In genomic region chr1:187763451-187763755, GRCm38 (mm10) we compare ENCODE assay signal across 24 mouse cellular contexts.
DNase-seq lines count a peak whose midpoint lies in the region; ATAC-seq and TF ChIP-seq lines count a peak whose summit lies in the region.
"Had no signal": no experiment of that assay in that cellular context is flagged by ENCODE, and none has a peak within 500 bp of the region (broad histone marks: within the 10 kb centered on the region; RNA-seq: fewer than 3 reads in every experiment).

No protein-coding gene starts in this region.

- H3K27me3 ChIP-seq in liver, adult 2 months (ENCODE audit: control insufficient read depth, insufficient read depth, low read length) = no peaks in the 10 kb centered on the region
- no peaks in the 10 kb centered on the region for H3K27me3 ChIP-seq in liver, embryonic 12.5 days (replicated peaks)
- H3K27me3 ChIP-seq: embryonic facial prominence, embryonic 12.5 days; embryonic facial prominence, embryonic 15.5 days; heart, embryonic 12.5 days; heart, embryonic 15.5 days had no signal

- TF ChIP-seq CTCF in liver, adult 2 months (IDR thresholded peaks at IDR 0.05; ENCODE audit: low read depth, low read length) = no peak

- no peak overlapping the region for H3K4me2 ChIP-seq in liver, embryonic 12.5 days
- H3K4me2 ChIP-seq: embryonic facial prominence, embryonic 12.5 days; embryonic facial prominence, embryonic 15.5 days; heart, embryonic 12.5 days; heart, embryonic 15.5 days; hindbrain, embryonic 14.5 days had no signal

- H3K9me3 ChIP-seq in liver, embryonic 12.5 days (replicated peaks) = no peaks in the 10 kb centered on the region
- H3K9me3 ChIP-seq: embryonic facial prominence, embryonic 12.5 days; embryonic facial prominence, embryonic 15.5 days; heart, embryonic 12.5 days; heart, embryonic 15.5 days had no signal

- peak; percentile 77 for DNase-seq in kidney, adult 9 months
- no peak for DNase-seq in kidney, postnatal 10 days
- DNase-seq in liver, adult 2 months (ENCODE audit: extremely low read depth, low read depth, low spot score) = no peak
- peak; percentile 12 for DNase-seq in Muller cell, postnatal 12 days (ENCODE audit: inconsistent ontology term)
- DNase-seq: adrenal gland, adult 8-10 months; adrenal gland, postnatal 25 days; cerebellum, adult 11 months; cerebellum, adult 2 months; cerebellum, adult 9-11 months; cerebellum, postnatal 25 days; forebrain, postnatal 0 days; gastrocnemius, adult 2 months; gastrocnemius, postnatal 14 days had no signal

- WGBS in liver, adult 2 months = 26% methylated on average over 4 of the region's 4 CpGs
- 58% methylated on average over 4 of the region's 4 CpGs for whole genome bisulfite sequencing in liver, embryonic 12.5 days (ENCODE audit: insufficient replicate concordance)

- H3K36me3 ChIP-seq in liver, adult 2 months (ENCODE audit: control insufficient read depth, insufficient read depth, low read length) = no peaks in the 10 kb centered on the region
- H3K36me3 ChIP-seq in liver, embryonic 12.5 days = no peaks in the 10 kb centered on the region
- H3K36me3 ChIP-seq: embryonic facial prominence, embryonic 12.5 days; embryonic facial prominence, embryonic 15.5 days; heart, embryonic 12.5 days; heart, embryonic 15.5 days had no signal

- no peaks in the 10 kb centered on the region for H3K79me2 ChIP-seq in liver, adult 2 months (ENCODE audit: control insufficient read depth, insufficient read depth, low read length)

- no peak overlapping the region for H3K9ac ChIP-seq in liver, adult 2 months (ENCODE audit: low read depth, low read length)
- no peak overlapping the region for H3K9ac ChIP-seq in liver, embryonic 12.5 days
- H3K9ac ChIP-seq: embryonic facial prominence, embryonic 12.5 days; embryonic facial prominence, embryonic 15.5 days; forebrain, postnatal 0 days; heart, embryonic 12.5 days; heart, embryonic 15.5 days; hindbrain, embryonic 14.5 days had no signal

- no peak overlapping the region for H3K4me3 ChIP-seq in liver, adult 2 months (ENCODE audit: insufficient read depth, low read depth, low read length)
- H3K4me3 ChIP-seq in liver, embryonic 12.5 days = no peak overlapping the region
- no peak overlapping the region for H3K4me3 ChIP-seq in brown adipose tissue, adult 24 weeks (ENCODE audit: insufficient read depth, low read depth, low read length)
- H3K4me3 ChIP-seq: embryonic facial prominence, embryonic 12.5 days; embryonic facial prominence, embryonic 15.5 days; gastrocnemius, adult 2 months; heart, embryonic 12.5 days; heart, embryonic 15.5 days had no signal

- 0 out of 2 replicates have a peak overlapping the region, but pooled peaks have one; percentile 24 for H3K27ac ChIP-seq in liver, adult 2 months (replicated peaks; ENCODE audit: insufficient read depth, low read depth, low read length)
- no peak overlapping the region for H3K27ac ChIP-seq in liver, embryonic 12.5 days
- H3K27ac ChIP-seq in brown adipose tissue, adult 24 weeks (replicated peaks; ENCODE audit: low read depth, low read length) = peak overlapping the region; percentile 71
- H3K27ac ChIP-seq: embryonic facial prominence, embryonic 12.5 days; embryonic facial prominence, embryonic 15.5 days; gastrocnemius, adult 2 months; heart, embryonic 15.5 days; hindbrain, embryonic 14.5 days; hindbrain, postnatal 0 days had no signal

- no peak for ATAC-seq in liver, embryonic 12.5 days
- ATAC-seq: activated CD4-positive, CD25-positive, alpha-beta regulatory T cell, adult 4 months; CD4-positive, CD25-positive, alpha-beta regulatory T cell, adult 4 months; forebrain, embryonic 14.5 days; forebrain, postnatal 0 days; hindbrain, postnatal 0 days had no signal

- no peak for TF ChIP-seq POLR2A in liver, adult 2 months (IDR thresholded peaks at IDR 0.05; ENCODE audit: extremely low read depth, insufficient read depth, low read length)

- peaks cover 24% of the 10 kb centered on the region for H3K4me1 ChIP-seq in liver, adult 2 months (ENCODE audit: control insufficient read depth, insufficient read depth, low read length)
- H3K4me1 ChIP-seq in liver, embryonic 12.5 days = no peaks in the 10 kb centered on the region
- H3K4me1 ChIP-seq in brown adipose tissue, adult 24 weeks (ENCODE audit: control insufficient read depth, insufficient read depth, insufficient read length, low read length) = peaks cover 4% of the 10 kb centered on the region; the same call in 1 of the 2 replicates
- H3K4me1 ChIP-seq: embryonic facial prominence, embryonic 12.5 days; embryonic facial prominence, embryonic 15.5 days had no signal

Comparison
In these comparisons a context has a peak if more than half of its experiments do, and no peak if none do; other contexts are left out.
1. DNase-seq: peak in kidney, adult 9 months (single experiment) and Muller cell, postnatal 12 days (single experiment); none in kidney, postnatal 10 days (single experiment) and liver, adult 2 months (single experiment).